13 mouse cellular contexts compared by ENCODE assay signal in the genomic region with DNA sequence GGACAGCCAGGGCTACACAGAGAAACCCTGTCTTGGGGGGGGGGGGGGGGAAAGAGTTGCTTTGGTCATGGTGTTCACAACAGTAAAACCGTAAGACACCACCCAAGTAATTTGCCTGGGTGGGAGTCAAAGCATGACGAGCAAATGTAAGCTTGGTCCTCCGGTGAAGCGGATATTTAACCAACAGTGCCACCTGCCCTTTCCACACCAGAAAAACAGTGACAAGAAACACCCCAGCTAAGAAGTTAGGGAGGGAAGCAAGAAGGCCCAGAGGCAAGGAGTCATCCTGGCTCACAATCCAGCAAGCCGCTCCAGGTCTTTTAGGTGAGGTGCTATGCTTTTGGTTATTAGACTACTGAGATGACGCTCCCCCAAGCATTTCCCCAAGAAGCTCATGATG. TPM values are rescaled to one million over a fixed set of nuclear protein-coding genes. Genes with fewer than 3 reads are reported as not detected.
DNase-seq lines count a peak whose midpoint lies in the region; TF ChIP-seq lines count a peak whose summit lies in the region.
"Had no signal": no experiment of that assay in that cellular context is flagged by ENCODE, and none has a peak within 500 bp of the region (broad histone marks: within the 10 kb centered on the region; RNA-seq: fewer than 3 reads in every experiment).

No protein-coding gene starts in this region.

- peak; percentile 5 for DNase-seq in cerebellum, adult 11-12 months
- no peak for DNase-seq in cerebellum, postnatal 14 days
- DNase-seq in cerebellum, adult 9-11 months = peak; percentile 7
- DNase-seq in cerebellum, adult 8-10 months = no peak
- peak; percentile 1 for DNase-seq in gastrocnemius, postnatal 10 days
- DNase-seq in gastrocnemius, adult 2 months = no peak
- DNase-seq: adrenal gland, adult 8-10 months; adrenal gland, postnatal 14 days; adrenal gland, postnatal 36 days; B cell, adult 2 months had no signal

- no peak overlapping the region for H3K4me3 ChIP-seq in gastrocnemius, adult 2 months
- H3K4me3 ChIP-seq: embryonic facial prominence, embryonic 10.5 days; embryonic facial prominence, embryonic 12.5 days; forebrain, embryonic 12.5 days had no signal

- intact Hi-C loops in gastrocnemius, adult 2 months (cut with DNase I) = loop anchor here (10.0 kb wide), 1 partner anchor 182 kb away; no protein-coding TSS in a partner anchor

- no peak overlapping the region for H3K27ac ChIP-seq in gastrocnemius, adult 2 months
- H3K27ac ChIP-seq: embryonic facial prominence, embryonic 10.5 days; embryonic facial prominence, embryonic 12.5 days; forebrain, embryonic 12.5 days had no signal

- TF ChIP-seq CTCF in gastrocnemius, adult 2 months (IDR thresholded peaks at IDR 0.05) = no peak

RNA-seq across cellular contexts. Expression of a gene that starts 19.9 kb away (rescaled TPM):
- total RNA-seq in gastrocnemius, postnatal 10 days (2021) = 10 to 100 TPM; 10.6 to 12.4 TPM
- 1 to 10 TPM; 6.7 to 8.7 TPM for total RNA-seq in gastrocnemius, adult 2 months (2021)

Comparison
In these comparisons a context has a peak if more than half of its experiments do, and no peak if none do; other contexts are left out.
1. DNase-seq: peak in cerebellum, adult 11-12 months (single experiment), cerebellum, adult 9-11 months (single experiment) and gastrocnemius, postnatal 10 days (single experiment); none in cerebellum, postnatal 14 days (0 of 2), cerebellum, adult 8-10 months (single experiment) and gastrocnemius, adult 2 months (single experiment).